Mouse (Mus musculus) telencephalon, adult 2 months (tissue): Measurements from ENCODE around the gene Trh.

Experiments used
- DNase-seq: peaks from one replicate; pipeline ENCODE4 v3.0.0-alpha.2; 2011; ENCODE audit warnings: low read depth, low spot score

Trh gene

GRCm38 (mm10) chr6:92244591-92244990 is at the start of gene Trh:
Trh (minus strand) TSS chr6:92244650.
- DNase-seq = no peak

GRCm38 (mm10) chr6:92290826-92291225 is 46.4 kb upstream of the Trh start:
- DNase-seq = no peak

- DNase-seq = no peak
Observed at GRCm38 (mm10) chr6:92286889-92287288, 42.4 kb upstream of the Trh start.

DNA sequence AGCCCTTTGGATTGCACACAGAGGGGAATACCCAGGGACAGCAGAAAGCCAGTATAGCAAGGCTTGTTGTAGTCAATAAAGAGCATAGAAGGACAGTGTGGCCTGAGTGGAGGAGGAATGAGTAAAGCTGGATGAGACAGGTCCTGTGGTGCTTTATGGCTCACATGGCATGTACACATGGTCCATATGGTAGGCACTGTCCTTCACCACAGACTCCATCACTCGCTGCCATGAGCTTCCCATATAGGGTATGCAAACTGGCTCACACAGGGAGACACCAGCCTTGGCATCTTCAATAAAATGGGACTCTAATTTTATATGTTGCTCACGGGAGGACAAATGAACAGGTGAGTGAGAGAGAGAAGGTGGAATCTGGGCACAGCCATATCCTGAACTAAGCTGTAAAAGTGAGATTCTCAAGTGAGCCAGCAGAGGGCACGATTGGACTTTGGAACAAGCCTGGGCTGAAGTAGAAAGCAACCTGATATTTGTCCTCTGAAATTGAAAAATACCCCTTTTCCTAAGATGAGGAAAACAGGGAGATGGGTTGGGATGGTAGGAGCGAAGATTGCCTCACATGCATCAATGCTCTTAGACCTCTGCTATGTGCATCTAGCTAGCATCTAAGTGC is 41.9 kb upstream of the Trh start:
- peak; percentile 36 for DNase-seq

- no peak for DNase-seq
Observed at GRCm38 (mm10) chr6:92285559-92285958, 41.1 kb upstream of the Trh start.

DNA sequence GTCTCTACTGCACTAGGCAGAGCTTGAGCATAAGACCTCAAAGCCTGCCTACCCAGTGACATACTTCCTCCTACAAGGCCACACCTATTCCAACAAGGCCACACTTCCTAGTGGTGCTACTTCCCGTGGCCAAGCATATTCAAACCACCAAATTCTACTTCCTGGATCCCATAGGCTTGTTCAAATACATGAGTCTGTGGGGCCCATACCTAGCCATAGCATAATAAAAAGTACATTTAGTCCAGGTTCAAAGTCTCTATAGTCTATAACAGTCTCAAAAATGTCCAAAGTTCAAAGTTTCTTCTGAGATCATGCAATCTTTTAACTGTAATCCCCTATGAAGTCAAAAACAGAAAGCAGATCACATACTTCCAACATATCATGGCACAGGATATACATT is 32.7 kb upstream of the Trh start:
- DNase-seq = no peak

GRCm38 (mm10) chr6:92273652-92274322 is 29.3 kb upstream of the Trh start:
- DNase-seq = no peak

DNA sequence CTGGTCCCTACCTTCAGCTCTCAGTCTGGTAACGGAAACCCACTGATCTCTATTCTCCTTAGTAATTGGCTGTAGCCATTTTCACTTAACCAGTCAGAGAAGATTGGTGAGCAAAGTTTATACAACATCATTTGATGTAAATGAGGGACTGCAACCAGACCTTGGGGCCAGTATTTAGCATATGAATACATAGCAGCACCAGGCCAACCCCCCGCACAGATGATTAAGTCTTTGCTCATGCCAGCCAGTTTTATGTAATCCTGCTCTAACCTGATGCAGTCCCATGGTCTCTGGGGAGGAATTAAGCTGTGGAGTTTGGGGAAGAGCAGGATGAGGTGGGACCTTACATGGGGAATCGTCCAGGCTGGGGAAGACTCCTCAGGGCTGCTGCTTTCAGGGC is 28.2 kb upstream of the Trh start:
- no peak for DNase-seq

DNA sequence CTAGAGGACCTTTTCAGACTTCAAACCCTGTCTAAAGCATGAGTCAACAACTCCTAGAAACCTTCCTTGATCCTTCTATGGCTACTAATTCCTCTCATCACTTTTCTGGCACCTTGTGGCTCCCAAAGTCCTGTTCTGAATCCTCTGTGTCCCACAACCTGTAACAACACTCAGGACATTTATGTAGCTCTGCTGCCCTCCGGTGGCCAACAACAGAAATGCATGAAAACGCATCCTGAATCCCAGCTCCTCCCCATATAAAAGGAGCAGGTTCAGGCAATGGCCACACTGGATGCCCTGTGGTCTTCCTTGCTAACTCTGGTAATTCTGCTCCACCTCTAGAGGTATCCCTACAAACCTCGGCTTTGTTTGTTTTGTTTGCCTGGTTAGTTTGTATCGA is 24.6 kb upstream of the Trh start:
- DNase-seq = peak; percentile 34

DNA sequence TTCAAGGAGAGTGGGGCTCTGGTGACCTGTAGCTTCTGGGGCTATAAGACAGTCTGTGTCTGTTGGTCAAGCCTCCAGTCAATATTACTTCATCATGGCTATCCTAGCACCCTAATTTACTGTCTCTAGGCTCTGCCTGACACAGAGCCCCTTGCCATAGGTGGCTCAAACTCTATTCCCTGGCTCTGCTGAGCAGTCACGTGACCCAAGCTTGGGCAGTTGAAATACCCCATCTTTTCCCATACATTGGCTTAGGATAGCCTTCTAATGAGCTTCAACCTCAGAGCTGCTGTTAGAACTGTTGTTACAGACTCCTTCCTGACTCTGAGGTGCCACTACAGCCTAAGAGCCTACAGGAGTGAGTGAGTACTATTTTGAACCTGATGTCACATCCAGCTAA is 23.6 kb upstream of the Trh start:
- DNase-seq = no peak

- DNase-seq = no peak
Observed at GRCm38 (mm10) chr6:92261162-92261843, 16.9 kb upstream of the Trh start.

DNA sequence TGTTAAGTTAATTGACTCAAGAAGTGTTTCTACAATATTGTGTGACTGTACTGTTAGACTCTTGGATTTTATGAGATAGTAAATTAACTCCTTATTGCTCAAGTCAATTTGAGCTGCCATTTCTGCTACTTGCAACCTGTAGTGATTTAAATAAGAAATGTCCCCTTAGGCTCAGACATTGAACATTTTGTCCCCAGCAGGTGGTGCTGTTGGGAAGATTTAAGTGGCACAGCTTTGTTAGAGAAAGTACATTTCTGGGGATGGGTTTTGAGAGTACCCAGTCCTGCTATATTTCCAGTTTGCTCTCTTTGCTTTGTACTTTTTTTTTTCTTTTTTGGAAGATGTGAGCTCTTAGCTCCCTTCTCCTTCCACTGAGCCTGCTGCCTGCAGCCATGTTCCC is 10.9 kb upstream of the Trh start:
- no peak for DNase-seq

GRCm38 (mm10) chr6:92253253-92253870 is 8.9 kb upstream of the Trh start:
- DNase-seq = no peak

DNA sequence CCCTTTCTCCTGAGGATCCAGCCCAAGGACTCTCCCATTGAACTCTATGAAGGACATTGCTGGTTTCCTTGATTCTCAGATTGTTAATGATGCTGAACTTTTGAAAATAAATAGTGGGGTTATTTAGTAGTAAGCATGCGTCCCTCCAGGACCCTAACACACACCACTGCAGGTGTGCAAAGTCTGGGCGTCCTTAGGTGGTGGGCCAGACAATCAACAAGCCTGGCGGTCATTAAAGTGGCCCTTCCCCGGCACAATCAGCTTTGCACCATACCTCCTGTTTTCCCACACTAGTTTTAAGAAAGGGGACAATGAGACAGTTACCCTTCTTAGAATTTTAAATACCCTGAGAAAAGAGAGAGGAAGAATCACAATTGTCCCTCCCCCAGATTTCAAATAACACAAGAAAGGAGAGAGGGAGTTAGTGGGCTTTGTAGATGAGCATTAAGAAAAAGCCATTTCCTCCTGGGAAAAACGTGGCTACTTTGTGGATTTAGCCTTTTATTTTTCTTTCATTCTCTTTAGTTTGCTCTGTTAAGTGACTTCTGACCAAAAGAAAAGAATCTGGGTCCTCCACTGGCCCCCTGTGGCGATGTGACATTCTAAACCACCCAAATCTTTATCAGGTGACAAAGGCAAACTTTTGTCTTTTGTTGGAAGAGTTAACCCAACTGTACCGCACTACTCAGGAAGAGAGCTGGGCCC is 2.9 kb upstream of the Trh start:
- no peak for DNase-seq

GRCm38 (mm10) chr6:92246335-92246734 is 1.9 kb upstream of the Trh start:
- no peak for DNase-seq

- DNase-seq = peak; percentile 56
Observed at GRCm38 (mm10) chr6:92241178-92241906, 3.1 kb downstream of the Trh start.

GRCm38 (mm10) chr6:92235036-92235435 is 9.4 kb downstream of the Trh start:
- no peak for DNase-seq

DNA sequence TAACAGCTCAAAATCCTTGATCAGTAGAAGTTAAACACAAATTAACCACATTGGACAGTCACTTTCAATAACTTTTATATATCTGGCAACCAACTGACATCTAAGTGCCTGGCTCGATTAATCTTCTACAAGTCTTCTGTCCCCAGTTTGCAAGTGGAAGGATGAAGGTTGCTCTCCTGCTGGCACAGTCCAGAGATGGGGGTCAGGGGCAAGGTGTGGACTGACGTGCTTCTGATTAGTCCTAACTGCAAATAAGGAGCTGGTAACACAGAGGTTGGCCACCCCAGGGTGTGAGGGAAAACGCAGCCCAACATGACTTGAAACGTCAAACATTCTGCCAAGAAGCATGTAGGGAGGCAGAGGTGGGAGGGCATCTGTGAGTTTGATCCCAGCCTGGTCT is 12.7 kb downstream of the Trh start:
- no peak for DNase-seq

DNA sequence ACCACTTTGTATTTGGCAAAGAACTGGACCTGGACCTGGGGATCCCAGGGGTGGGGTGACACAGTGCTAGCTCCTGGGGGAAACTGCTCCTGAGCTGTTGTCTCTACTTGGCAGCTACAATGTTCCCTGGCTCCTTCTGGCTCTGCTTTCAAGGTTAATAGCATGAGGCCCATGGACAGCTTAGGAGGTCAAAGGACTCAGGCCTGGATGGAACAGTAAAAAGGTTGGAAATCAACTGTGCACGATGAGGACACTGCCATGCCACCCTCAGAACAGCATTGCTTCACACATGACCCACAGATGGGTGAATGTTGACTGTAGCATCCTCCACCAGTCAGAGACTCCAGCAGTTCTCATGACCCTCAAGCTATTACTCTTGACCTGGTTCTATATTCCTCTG is 13.1 kb downstream of the Trh start:
- DNase-seq = no peak

- no peak for DNase-seq
Observed at GRCm38 (mm10) chr6:92229586-92229985, 14.9 kb downstream of the Trh start.

DNA sequence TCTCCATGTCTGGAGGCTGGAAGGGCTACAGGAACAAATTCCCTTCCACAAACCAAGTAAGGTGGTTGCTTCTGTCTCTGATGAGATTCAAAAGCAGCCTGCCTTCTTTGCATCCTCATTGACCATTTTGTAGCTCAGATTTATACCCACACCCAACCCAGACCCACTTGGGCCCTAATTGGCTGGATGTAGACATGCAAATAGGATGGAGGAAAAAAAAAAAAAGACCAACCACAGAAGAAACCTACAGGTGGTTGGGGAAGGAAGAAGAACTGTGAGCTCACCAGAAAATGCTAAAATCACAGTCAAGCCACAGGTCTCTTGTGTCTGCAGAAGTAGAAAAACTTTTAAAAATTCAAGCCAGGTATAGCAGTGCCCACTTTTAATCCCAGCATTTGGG is 15.3 kb downstream of the Trh start:
- DNase-seq = no peak
